Mouse (Mus musculus): ENCODE results near the gene Zfp335. TPM values are rescaled to one million over a fixed set of nuclear protein-coding genes. Genes with fewer than 3 reads are reported as not detected.
A peak's percentile ranks its signal among the peaks of the same experiment; 100 is the strongest.
"Not testable (repeated sequence)": the region's sequence is repeated elsewhere in the genome, so short reads cannot be mapped to it uniquely, and the experiment has no call there.

Zfp335 gene
- polyA plus RNA-seq, 1 experiment from 2014 or later: 15.5 TPM

DNA sequence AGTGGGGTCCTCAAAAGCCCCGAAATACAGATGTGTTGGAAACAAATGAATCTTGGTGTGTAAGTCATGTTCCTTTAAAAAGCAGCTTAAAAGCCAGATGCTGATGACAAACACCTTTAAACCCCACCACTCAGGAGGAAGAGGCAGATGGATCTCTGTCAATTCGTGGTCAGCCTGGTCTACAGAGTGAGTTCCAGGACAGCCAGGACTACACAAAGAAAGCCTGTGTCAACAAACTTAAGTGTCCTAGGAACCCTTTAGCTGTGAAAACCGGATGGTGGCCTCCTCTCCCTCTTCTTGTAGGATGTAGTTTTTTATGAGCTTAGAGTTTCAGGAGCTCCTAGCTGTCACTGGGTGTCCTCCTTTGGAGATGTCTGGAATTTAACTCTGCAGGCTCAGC lies 37.9 kb downstream of the Zfp335 start:
- Histone ChIP-seq H3K27ac (replicated peaks; ENCODE audit: low read depth, low read length) (no peak overlapping the region), H3K36me3 (ENCODE audit: control insufficient read depth, insufficient read depth, low read length) (no peaks in the 10 kb centered on the region), H3K9ac (replicated peaks; ENCODE audit: low read length) (no peak overlapping the region), H3K9me3 (ENCODE audit: control insufficient read depth, low read length) (no peaks in the 10 kb centered on the region), H3K4me3 (replicated peaks; ENCODE audit: low read depth, low read length) (no peak overlapping the region), H3K27me3 (ENCODE audit: control insufficient read depth, insufficient read depth, low read length) (no peaks in the 10 kb centered on the region), H3K4me1 (ENCODE audit: control insufficient read depth, insufficient read depth, low read length) (peaks cover 17% of the 10 kb centered on the region), H3K4me2 (ENCODE audit: low read length) (no peak overlapping the region)
- no peak for DNase-seq
- ATAC-seq (ENCODE audit: low FRiP score, low TSS enrichment): no peak
- 73% methylated on average over 3 of the region's 3 CpGs for WGBS

DNA sequence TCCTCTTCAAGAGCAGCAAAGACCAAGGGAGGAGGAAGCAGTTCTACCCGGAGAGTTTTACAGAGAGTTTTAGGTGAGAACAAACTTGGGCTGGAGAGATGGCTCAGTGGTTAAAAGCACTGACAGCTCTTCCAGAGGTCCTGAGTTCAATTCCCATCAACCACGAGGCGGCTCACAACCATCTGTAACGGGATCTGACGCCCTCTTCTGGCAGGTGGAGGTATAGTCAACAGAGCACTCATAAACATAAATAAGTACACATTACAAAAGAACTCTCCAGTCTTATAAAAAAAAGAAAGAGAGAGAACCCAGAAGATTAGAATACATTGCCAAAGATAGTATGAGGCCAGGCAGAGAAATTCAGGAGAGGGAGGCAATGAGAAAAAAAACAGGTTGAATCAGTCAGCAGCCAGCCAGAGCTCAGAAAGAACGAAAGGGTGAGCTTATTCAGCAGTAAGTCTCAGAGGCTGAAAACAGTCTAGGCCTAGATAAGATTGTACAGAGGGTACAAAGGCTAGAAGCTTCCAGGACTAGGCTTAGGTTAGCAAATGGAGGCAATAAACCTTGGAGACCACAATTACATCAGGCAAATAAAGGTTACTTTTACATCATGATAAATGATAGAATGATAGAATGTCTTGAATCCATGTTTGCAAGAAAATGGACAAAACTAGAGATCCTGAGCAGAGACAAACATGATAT lies 39.8 kb downstream of the Zfp335 start:
- H3K36me3 ChIP-seq (ENCODE audit: control insufficient read depth, insufficient read depth, low read length): no peaks in the 10 kb centered on the region
- no peak overlapping the region for H3K4me2 ChIP-seq (ENCODE audit: low read length)
- H3K4me3 ChIP-seq (replicated peaks; ENCODE audit: low read depth, low read length): no peak overlapping the region
- 55% methylated on average over 6 of the region's 6 CpGs for WGBS
- no peak overlapping the region for H3K9ac ChIP-seq (replicated peaks; ENCODE audit: low read length)
- no peak overlapping the region for H3K27ac ChIP-seq (replicated peaks; ENCODE audit: low read depth, low read length)
- no peaks in the 10 kb centered on the region for H3K9me3 ChIP-seq (ENCODE audit: control insufficient read depth, low read length)
- no peaks in the 10 kb centered on the region for H3K27me3 ChIP-seq (ENCODE audit: control insufficient read depth, insufficient read depth, low read length)
- H3K4me1 ChIP-seq (ENCODE audit: control insufficient read depth, insufficient read depth, low read length): 0 out of 2 replicates have a peak, but pooled peaks cover 4% of the 10 kb centered on the region
- no peak for DNase-seq
- no peak for ATAC-seq (ENCODE audit: low FRiP score, low TSS enrichment)

GRCm38 (mm10) chr2:164868491-164868890 lies 43.1 kb downstream of the Zfp335 start:
- no peak for ATAC-seq (ENCODE audit: low FRiP score, low TSS enrichment)

GRCm38 (mm10) chr2:164867566-164867965 lies 44.0 kb downstream of the Zfp335 start:
- 90% methylated on average over 7 of the region's 7 CpGs for WGBS
- ATAC-seq (ENCODE audit: low FRiP score, low TSS enrichment) (no peak), DNase-seq (no peak)
- H3K4me3 ChIP-seq (replicated peaks; ENCODE audit: low read depth, low read length): no peak overlapping the region
- H3K4me1 ChIP-seq (ENCODE audit: control insufficient read depth, insufficient read depth, low read length): no peaks in the 10 kb centered on the region
- H3K4me2 ChIP-seq (ENCODE audit: low read length): no peak overlapping the region
- H3K9me3 ChIP-seq (ENCODE audit: control insufficient read depth, low read length): no peaks in the 10 kb centered on the region
- no peaks in the 10 kb centered on the region for H3K27me3 ChIP-seq (ENCODE audit: control insufficient read depth, insufficient read depth, low read length)
- H3K9ac ChIP-seq (replicated peaks; ENCODE audit: low read length): no peak overlapping the region
- H3K36me3 ChIP-seq (ENCODE audit: control insufficient read depth, insufficient read depth, low read length): no peaks in the 10 kb centered on the region
- no peak overlapping the region for H3K27ac ChIP-seq (replicated peaks; ENCODE audit: low read depth, low read length)

More at GRCm38 (mm10) chr2:164868491-164868890, 43.1 kb downstream of the Zfp335 start:
- Histone ChIP-seq H3K9ac (replicated peaks; ENCODE audit: low read length) (no peak overlapping the region), H3K4me2 (ENCODE audit: low read length) (no peak overlapping the region), H3K27me3 (ENCODE audit: control insufficient read depth, insufficient read depth, low read length) (no peaks in the 10 kb centered on the region), H3K36me3 (ENCODE audit: control insufficient read depth, insufficient read depth, low read length) (no peaks in the 10 kb centered on the region), H3K4me1 (ENCODE audit: control insufficient read depth, insufficient read depth, low read length) (no peaks in the 10 kb centered on the region), H3K4me3 (replicated peaks; ENCODE audit: low read depth, low read length) (no peak overlapping the region), H3K27ac (replicated peaks; ENCODE audit: low read depth, low read length) (no peak overlapping the region), H3K9me3 (ENCODE audit: control insufficient read depth, low read length) (no peaks in the 10 kb centered on the region)
- 89% methylated on average over 7 of the region's 7 CpGs for WGBS
- DNase-seq: no peak

DNA sequence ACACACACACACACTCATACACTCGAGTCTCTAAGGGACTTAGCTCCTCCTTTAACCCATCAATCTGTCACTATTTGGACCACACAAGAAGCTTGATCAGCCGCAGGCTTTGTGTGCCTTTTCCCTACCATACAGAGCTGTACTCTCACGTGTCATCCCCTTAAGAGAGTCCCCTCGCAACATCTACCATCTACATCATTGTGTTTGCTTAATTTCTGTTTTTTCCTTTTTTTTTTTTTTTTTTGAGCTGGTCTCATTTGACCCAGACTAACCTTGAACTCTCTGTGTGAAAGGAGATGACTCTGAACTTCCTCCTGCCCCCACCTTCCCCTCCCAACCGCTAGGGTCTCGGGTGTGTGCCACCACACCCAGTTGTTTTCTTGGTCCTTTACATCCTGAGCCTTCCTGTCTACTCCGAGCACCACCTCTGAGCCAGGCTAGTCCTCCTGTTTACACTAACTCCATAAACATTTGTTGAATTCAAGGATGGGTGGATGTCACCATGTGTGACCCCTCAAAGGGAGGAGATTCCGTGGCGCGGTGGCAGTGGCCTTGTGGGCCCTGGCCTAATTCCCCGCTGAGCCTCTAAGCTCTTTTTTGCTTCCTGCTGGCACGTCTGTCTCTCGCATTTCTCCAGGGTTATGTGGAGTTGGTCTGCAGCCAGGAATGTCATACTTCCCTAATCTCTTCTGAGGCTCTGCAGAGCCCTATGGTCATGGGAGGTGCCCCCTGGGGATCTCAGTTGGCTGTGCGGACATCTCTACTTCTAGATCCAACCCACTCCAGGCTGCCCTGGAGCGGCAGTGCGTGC lies 44.6 kb downstream of the Zfp335 start:
- DNase-seq (no peak), ATAC-seq (ENCODE audit: low FRiP score, low TSS enrichment) (no peak)
- Histone ChIP-seq H3K9me3 (ENCODE audit: control insufficient read depth, low read length) (no peaks in the 10 kb centered on the region), H3K4me1 (ENCODE audit: control insufficient read depth, insufficient read depth, low read length) (no peaks in the 10 kb centered on the region), H3K4me3 (replicated peaks; ENCODE audit: low read depth, low read length) (no peak overlapping the region), H3K36me3 (ENCODE audit: control insufficient read depth, insufficient read depth, low read length) (no peaks in the 10 kb centered on the region), H3K27ac (replicated peaks; ENCODE audit: low read depth, low read length) (no peak overlapping the region), H3K27me3 (ENCODE audit: control insufficient read depth, insufficient read depth, low read length) (no peaks in the 10 kb centered on the region), H3K9ac (replicated peaks; ENCODE audit: low read length) (no peak overlapping the region), H3K4me2 (ENCODE audit: low read length) (no peak overlapping the region)
- 66% methylated on average over 16 of the region's 16 CpGs for WGBS

GRCm38 (mm10) chr2:164864593-164864992 lies 47.0 kb downstream of the Zfp335 start:
- no peak for DNase-seq
- H3K9ac ChIP-seq (replicated peaks; ENCODE audit: low read length): no peak overlapping the region

DNA sequence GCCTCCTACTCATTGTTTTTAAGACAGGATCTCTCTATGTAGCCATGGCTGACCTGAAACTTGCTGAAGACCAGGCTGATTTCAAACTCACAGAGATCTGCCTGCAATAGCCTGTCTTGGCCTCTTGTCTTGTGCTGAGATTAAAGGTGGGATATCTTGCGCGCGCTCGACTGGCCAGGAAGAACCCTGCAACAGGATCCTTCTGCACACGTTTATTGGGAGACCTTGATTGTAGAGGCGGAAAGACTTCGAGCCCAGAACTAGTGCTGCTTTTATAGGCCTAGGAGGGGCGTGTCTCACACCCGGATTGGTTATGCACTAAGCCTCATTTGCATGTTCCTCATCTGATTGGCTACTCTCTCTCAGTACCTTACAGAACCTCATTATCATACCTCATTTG lies 48.1 kb downstream of the Zfp335 start:
- not testable (repeated sequence) for ATAC-seq (ENCODE audit: low FRiP score, low TSS enrichment); H3K9ac ChIP-seq (replicated peaks; ENCODE audit: low read length); H3K4me1 ChIP-seq (ENCODE audit: control insufficient read depth, insufficient read depth, low read length); DNase-seq; H3K9me3 ChIP-seq (ENCODE audit: control insufficient read depth, low read length); H3K36me3 ChIP-seq (ENCODE audit: control insufficient read depth, insufficient read depth, low read length); H3K27ac ChIP-seq (replicated peaks; ENCODE audit: low read depth, low read length); H3K4me3 ChIP-seq (replicated peaks; ENCODE audit: low read depth, low read length); H3K4me2 ChIP-seq (ENCODE audit: low read length); H3K27me3 ChIP-seq (ENCODE audit: control insufficient read depth, insufficient read depth, low read length)
- 93% methylated on average over 9 of the region's 9 CpGs for WGBS

More at GRCm38 (mm10) chr2:164864593-164864992, 47.0 kb downstream of the Zfp335 start:
- Histone ChIP-seq H3K4me1 (ENCODE audit: control insufficient read depth, insufficient read depth, low read length) (no peaks in the 10 kb centered on the region), H3K36me3 (ENCODE audit: control insufficient read depth, insufficient read depth, low read length) (no peaks in the 10 kb centered on the region), H3K27ac (replicated peaks; ENCODE audit: low read depth, low read length) (no peak overlapping the region), H3K9me3 (ENCODE audit: control insufficient read depth, low read length) (no peaks in the 10 kb centered on the region), H3K27me3 (ENCODE audit: control insufficient read depth, insufficient read depth, low read length) (no peaks in the 10 kb centered on the region), H3K4me2 (ENCODE audit: low read length) (no peak overlapping the region), H3K4me3 (replicated peaks; ENCODE audit: low read depth, low read length) (no peak overlapping the region)
- ATAC-seq (ENCODE audit: low FRiP score, low TSS enrichment): no peak
- 84% methylated on average over 4 of the region's 4 CpGs for WGBS

GRCm38 (mm10) chr2:164862179-164862861 lies 49.2 kb downstream of the Zfp335 start:
- Histone ChIP-seq H3K4me1 (ENCODE audit: control insufficient read depth, insufficient read depth, low read length) (peaks cover 9% of the 10 kb centered on the region; the same call in 1 of the 2 replicates), H3K36me3 (ENCODE audit: control insufficient read depth, insufficient read depth, low read length) (no peaks in the 10 kb centered on the region), H3K9ac (replicated peaks; ENCODE audit: low read length) (no peak overlapping the region), H3K4me2 (ENCODE audit: low read length) (no peak overlapping the region), H3K27me3 (ENCODE audit: control insufficient read depth, insufficient read depth, low read length) (peaks cover 5% of the 10 kb centered on the region), H3K27ac (replicated peaks; ENCODE audit: low read depth, low read length) (no peak overlapping the region; the same call in 1 of the 2 replicates), H3K9me3 (ENCODE audit: control insufficient read depth, low read length) (no peaks in the 10 kb centered on the region), H3K4me3 (replicated peaks; ENCODE audit: low read depth, low read length) (no peak overlapping the region)
- DNase-seq (peak; percentile 70), ATAC-seq (ENCODE audit: low FRiP score, low TSS enrichment) (no peak)
- 52% methylated on average over 9 of the region's 9 CpGs for WGBS
